Mouse (Mus musculus): ENCODE measurements at regions not wholly inside any gene's neighbourhood (a gene's known extent, or its start where the extent isn't known, plus 50 kb on each side); places are given as distances from the start of the nearest gene placed in this dataset.

- no peak for ATAC-seq (ENCODE audit: extremely low read depth, insufficient number of reproducible peaks, low FRiP score, poor library complexity, severe bottlenecking)
These were observed 263.6 kb upstream of the Slc30a5 start for GRCm38 (mm10) chr13:101096856-101097255.

GRCm38 (mm10) chr13:101096221-101096620 is 263.0 kb upstream of the Slc30a5 start:
- no peak for ATAC-seq (ENCODE audit: extremely low read depth, insufficient number of reproducible peaks, low FRiP score, poor library complexity, severe bottlenecking)

GRCm38 (mm10) chr13:101095057-101095831 is 262.0 kb upstream of the Slc30a5 start:
- ATAC-seq (ENCODE audit: extremely low read depth, insufficient number of reproducible peaks, low FRiP score, poor library complexity, severe bottlenecking), result no peak

GRCm38 (mm10) chr13:101092743-101093131 is 259.5 kb upstream of the Slc30a5 start:
- ATAC-seq (ENCODE audit: extremely low read depth, insufficient number of reproducible peaks, low FRiP score, poor library complexity, severe bottlenecking), result no peak

GRCm38 (mm10) chr13:101092033-101092742 is 259.0 kb upstream of the Slc30a5 start:
- no peak for ATAC-seq (ENCODE audit: extremely low read depth, insufficient number of reproducible peaks, low FRiP score, poor library complexity, severe bottlenecking)

- no peak for ATAC-seq (ENCODE audit: extremely low read depth, insufficient number of reproducible peaks, low FRiP score, poor library complexity, severe bottlenecking)
These were observed 252.0 kb upstream of the Slc30a5 start for GRCm38 (mm10) chr13:101085182-101085581.

GRCm38 (mm10) chr13:101084193-101084592 is 251.0 kb upstream of the Slc30a5 start:
- no peak for ATAC-seq (ENCODE audit: extremely low read depth, insufficient number of reproducible peaks, low FRiP score, poor library complexity, severe bottlenecking)

GRCm38 (mm10) chr13:101083416-101083815 is 250.2 kb upstream of the Slc30a5 start:
- no peak for ATAC-seq (ENCODE audit: extremely low read depth, insufficient number of reproducible peaks, low FRiP score, poor library complexity, severe bottlenecking)

GRCm38 (mm10) chr13:101068489-101068888 is 235.3 kb upstream of the Slc30a5 start:
- ATAC-seq (ENCODE audit: extremely low read depth, insufficient number of reproducible peaks, low FRiP score, poor library complexity, severe bottlenecking), result no peak

GRCm38 (mm10) chr13:101062582-101062981 is 229.4 kb upstream of the Slc30a5 start:
- no peak for ATAC-seq (ENCODE audit: extremely low read depth, insufficient number of reproducible peaks, low FRiP score, poor library complexity, severe bottlenecking)

GRCm38 (mm10) chr13:101061233-101062144 is 228.3 kb upstream of the Slc30a5 start:
- no peak for ATAC-seq (ENCODE audit: extremely low read depth, insufficient number of reproducible peaks, low FRiP score, poor library complexity, severe bottlenecking)

GRCm38 (mm10) chr13:101049511-101049910 is 216.3 kb upstream of the Slc30a5 start:
- no peak for ATAC-seq (ENCODE audit: extremely low read depth, insufficient number of reproducible peaks, low FRiP score, poor library complexity, severe bottlenecking)

- no peak for ATAC-seq (ENCODE audit: extremely low read depth, insufficient number of reproducible peaks, low FRiP score, poor library complexity, severe bottlenecking)
These were observed 199.4 kb upstream of the Slc30a5 start for GRCm38 (mm10) chr13:101032594-101032993.

GRCm38 (mm10) chr13:101026043-101026442 is 192.8 kb upstream of the Slc30a5 start:
- no peak for ATAC-seq (ENCODE audit: extremely low read depth, insufficient number of reproducible peaks, low FRiP score, poor library complexity, severe bottlenecking)

GRCm38 (mm10) chr13:101025488-101025887 is 192.3 kb upstream of the Slc30a5 start:
- no peak for ATAC-seq (ENCODE audit: extremely low read depth, insufficient number of reproducible peaks, low FRiP score, poor library complexity, severe bottlenecking)

- ATAC-seq (ENCODE audit: extremely low read depth, insufficient number of reproducible peaks, low FRiP score, poor library complexity, severe bottlenecking), result no peak
These were observed 191.7 kb upstream of the Slc30a5 start for GRCm38 (mm10) chr13:101024971-101025370.

GRCm38 (mm10) chr13:101019272-101019676 is 186.0 kb upstream of the Slc30a5 start:
- ATAC-seq (ENCODE audit: extremely low read depth, insufficient number of reproducible peaks, low FRiP score, poor library complexity, severe bottlenecking), result no peak

GRCm38 (mm10) chr13:101017041-101017440 is 183.8 kb upstream of the Slc30a5 start:
- no peak for ATAC-seq (ENCODE audit: extremely low read depth, insufficient number of reproducible peaks, low FRiP score, poor library complexity, severe bottlenecking)

GRCm38 (mm10) chr13:101016181-101016580 is 183.0 kb upstream of the Slc30a5 start:
- ATAC-seq (ENCODE audit: extremely low read depth, insufficient number of reproducible peaks, low FRiP score, poor library complexity, severe bottlenecking), result no peak
